Mouse (Mus musculus): ENCODE data around the gene Commd4. TPM values are rescaled to one million over a fixed set of nuclear protein-coding genes. Genes with fewer than 3 reads are reported as not detected.

Commd4 gene
- polyA plus RNA-seq, 1 experiment, result 64.1 TPM

- Histone ChIP-seq H3K36me3 (ENCODE audit: control insufficient read depth, insufficient read depth, low read length, poor library complexity, severe bottlenecking) (no peaks in the 10 kb centered on the region), H3K9me3 (replicated peaks; ENCODE audit: control insufficient read depth, insufficient read depth, low read length, poor library complexity, severe bottlenecking) (no peaks in the 10 kb centered on the region), H3K4me1 (ENCODE audit: control insufficient read depth, insufficient read depth, low read length) (peaks cover 7% of the 10 kb centered on the region), H3K27me3 (ENCODE audit: control insufficient read depth, insufficient read depth, low read length, poor library complexity, severe bottlenecking) (no peaks in the 10 kb centered on the region), H3K9ac (ENCODE audit: low read depth, poor library complexity, severe bottlenecking) (no peak overlapping the region), H3K27ac (ENCODE audit: insufficient read depth, low read length) (no peak overlapping the region), H3K4me3 (ENCODE audit: low read depth, low read length) (no peak overlapping the region)
- TF ChIP-seq EP300 (IDR thresholded peaks at IDR 0.05; ENCODE audit: insufficient read depth, low read depth, low read length), result no peak
- no peak for TF ChIP-seq POLR2A (IDR thresholded peaks at IDR 0.05; ENCODE audit: insufficient read depth, low read length)
- no peak for TF ChIP-seq CTCF (IDR thresholded peaks at IDR 0.05; ENCODE audit: low read depth, low read length)
Measured at GRCm38 (mm10) chr9:57168411-57168810, 10.3 kb upstream of the Commd4 start.

GRCm38 (mm10) chr9:57166173-57166572 is 8.0 kb upstream of the Commd4 start:
- no peak overlapping the region for H3K9ac ChIP-seq (ENCODE audit: low read depth, poor library complexity, severe bottlenecking)

GRCm38 (mm10) chr9:57163137-57163536 is 5.0 kb upstream of the Commd4 start:
- no peak for TF ChIP-seq CTCF (IDR thresholded peaks at IDR 0.05; ENCODE audit: low read depth, low read length)
- no peak for TF ChIP-seq POLR2A (IDR thresholded peaks at IDR 0.05; ENCODE audit: insufficient read depth, low read length)
- peak; percentile 57; the same call in 1 of the 2 replicates for TF ChIP-seq EP300 (IDR thresholded peaks at IDR 0.05; ENCODE audit: insufficient read depth, low read depth, low read length)
- Histone ChIP-seq H3K9ac (ENCODE audit: low read depth, poor library complexity, severe bottlenecking) (no peak overlapping the region), H3K27ac (ENCODE audit: insufficient read depth, low read length) (no peak overlapping the region), H3K4me1 (ENCODE audit: control insufficient read depth, insufficient read depth, low read length) (peaks cover 6% of the 10 kb centered on the region), H3K36me3 (ENCODE audit: control insufficient read depth, insufficient read depth, low read length, poor library complexity, severe bottlenecking) (no peaks in the 10 kb centered on the region), H3K27me3 (ENCODE audit: control insufficient read depth, insufficient read depth, low read length, poor library complexity, severe bottlenecking) (no peaks in the 10 kb centered on the region), H3K4me3 (ENCODE audit: low read depth, low read length) (no peak overlapping the region), H3K9me3 (replicated peaks; ENCODE audit: control insufficient read depth, insufficient read depth, low read length, poor library complexity, severe bottlenecking) (no peaks in the 10 kb centered on the region)

More at GRCm38 (mm10) chr9:57166173-57166572, 8.0 kb upstream of the Commd4 start:
- H3K27me3 ChIP-seq (ENCODE audit: control insufficient read depth, insufficient read depth, low read length, poor library complexity, severe bottlenecking), result no peaks in the 10 kb centered on the region
- H3K27ac ChIP-seq (ENCODE audit: insufficient read depth, low read length), result no peak overlapping the region
- TF ChIP-seq EP300 (IDR thresholded peaks at IDR 0.05; ENCODE audit: insufficient read depth, low read depth, low read length), result 0 out of 2 replicates have a peak, but pooled peaks have one; percentile 36
- no peak for TF ChIP-seq CTCF (IDR thresholded peaks at IDR 0.05; ENCODE audit: low read depth, low read length)
- H3K4me3 ChIP-seq (ENCODE audit: low read depth, low read length), result no peak overlapping the region
- peaks cover 9% of the 10 kb centered on the region for H3K4me1 ChIP-seq (ENCODE audit: control insufficient read depth, insufficient read depth, low read length)
- H3K36me3 ChIP-seq (ENCODE audit: control insufficient read depth, insufficient read depth, low read length, poor library complexity, severe bottlenecking), result no peaks in the 10 kb centered on the region
- H3K9me3 ChIP-seq (replicated peaks; ENCODE audit: control insufficient read depth, insufficient read depth, low read length, poor library complexity, severe bottlenecking), result no peaks in the 10 kb centered on the region

GRCm38 (mm10) chr9:57162496-57162895 is 4.4 kb upstream of the Commd4 start:
- Histone ChIP-seq H3K4me1 (ENCODE audit: control insufficient read depth, insufficient read depth, low read length) (peaks cover 6% of the 10 kb centered on the region), H3K36me3 (ENCODE audit: control insufficient read depth, insufficient read depth, low read length, poor library complexity, severe bottlenecking) (no peaks in the 10 kb centered on the region), H3K9ac (ENCODE audit: low read depth, poor library complexity, severe bottlenecking) (no peak overlapping the region), H3K9me3 (replicated peaks; ENCODE audit: control insufficient read depth, insufficient read depth, low read length, poor library complexity, severe bottlenecking) (no peaks in the 10 kb centered on the region), H3K27me3 (ENCODE audit: control insufficient read depth, insufficient read depth, low read length, poor library complexity, severe bottlenecking) (no peaks in the 10 kb centered on the region), H3K27ac (ENCODE audit: insufficient read depth, low read length) (no peak overlapping the region), H3K4me3 (ENCODE audit: low read depth, low read length) (no peak overlapping the region)
- peak; percentile 76 for TF ChIP-seq CTCF (IDR thresholded peaks at IDR 0.05; ENCODE audit: low read depth, low read length)
- TF ChIP-seq POLR2A (IDR thresholded peaks at IDR 0.05; ENCODE audit: insufficient read depth, low read length), result no peak

- TF ChIP-seq POLR2A (IDR thresholded peaks at IDR 0.05; ENCODE audit: insufficient read depth, low read length), result no peak
- no peak for TF ChIP-seq CTCF (IDR thresholded peaks at IDR 0.05; ENCODE audit: low read depth, low read length)
- TF ChIP-seq EP300 (IDR thresholded peaks at IDR 0.05; ENCODE audit: insufficient read depth, low read depth, low read length), result no peak
- H3K9ac ChIP-seq (ENCODE audit: low read depth, poor library complexity, severe bottlenecking), result no peak overlapping the region
- no peaks in the 10 kb centered on the region for H3K36me3 ChIP-seq (ENCODE audit: control insufficient read depth, insufficient read depth, low read length, poor library complexity, severe bottlenecking)
- no peak overlapping the region for H3K27ac ChIP-seq (ENCODE audit: insufficient read depth, low read length)
- H3K9me3 ChIP-seq (replicated peaks; ENCODE audit: control insufficient read depth, insufficient read depth, low read length, poor library complexity, severe bottlenecking), result no peaks in the 10 kb centered on the region
- H3K4me1 ChIP-seq (ENCODE audit: control insufficient read depth, insufficient read depth, low read length), result peaks cover 2% of the 10 kb centered on the region
- peak overlapping the region; percentile 93; the same call in 1 of the 2 replicates for H3K4me3 ChIP-seq (ENCODE audit: low read depth, low read length)
- H3K27me3 ChIP-seq (ENCODE audit: control insufficient read depth, insufficient read depth, low read length, poor library complexity, severe bottlenecking), result no peaks in the 10 kb centered on the region
Measured at GRCm38 (mm10) chr9:57158506-57158905, 375 bp upstream of the Commd4 start.

- TF ChIP-seq EP300 (IDR thresholded peaks at IDR 0.05; ENCODE audit: insufficient read depth, low read depth, low read length), result no peak
- TF ChIP-seq POLR2A (IDR thresholded peaks at IDR 0.05; ENCODE audit: insufficient read depth, low read length), result no peak
- no peak for TF ChIP-seq CTCF (IDR thresholded peaks at IDR 0.05; ENCODE audit: low read depth, low read length)
- H3K27me3 ChIP-seq (ENCODE audit: control insufficient read depth, insufficient read depth, low read length, poor library complexity, severe bottlenecking), result no peaks in the 10 kb centered on the region
- H3K27ac ChIP-seq (ENCODE audit: insufficient read depth, low read length), result no peak overlapping the region
- H3K36me3 ChIP-seq (ENCODE audit: control insufficient read depth, insufficient read depth, low read length, poor library complexity, severe bottlenecking), result no peaks in the 10 kb centered on the region
- no peaks in the 10 kb centered on the region for H3K4me1 ChIP-seq (ENCODE audit: control insufficient read depth, insufficient read depth, low read length)
- H3K9ac ChIP-seq (ENCODE audit: low read depth, poor library complexity, severe bottlenecking), result peak overlapping the region; percentile 68
- peak overlapping the region; percentile 93 for H3K4me3 ChIP-seq (ENCODE audit: low read depth, low read length)
- no peaks in the 10 kb centered on the region for H3K9me3 ChIP-seq (replicated peaks; ENCODE audit: control insufficient read depth, insufficient read depth, low read length, poor library complexity, severe bottlenecking)
Measured at GRCm38 (mm10) chr9:57157499-57157898, 632 bp downstream of the Commd4 start.
